ENCODE assay signal across 8 mouse cellular contexts in the genomic region with DNA sequence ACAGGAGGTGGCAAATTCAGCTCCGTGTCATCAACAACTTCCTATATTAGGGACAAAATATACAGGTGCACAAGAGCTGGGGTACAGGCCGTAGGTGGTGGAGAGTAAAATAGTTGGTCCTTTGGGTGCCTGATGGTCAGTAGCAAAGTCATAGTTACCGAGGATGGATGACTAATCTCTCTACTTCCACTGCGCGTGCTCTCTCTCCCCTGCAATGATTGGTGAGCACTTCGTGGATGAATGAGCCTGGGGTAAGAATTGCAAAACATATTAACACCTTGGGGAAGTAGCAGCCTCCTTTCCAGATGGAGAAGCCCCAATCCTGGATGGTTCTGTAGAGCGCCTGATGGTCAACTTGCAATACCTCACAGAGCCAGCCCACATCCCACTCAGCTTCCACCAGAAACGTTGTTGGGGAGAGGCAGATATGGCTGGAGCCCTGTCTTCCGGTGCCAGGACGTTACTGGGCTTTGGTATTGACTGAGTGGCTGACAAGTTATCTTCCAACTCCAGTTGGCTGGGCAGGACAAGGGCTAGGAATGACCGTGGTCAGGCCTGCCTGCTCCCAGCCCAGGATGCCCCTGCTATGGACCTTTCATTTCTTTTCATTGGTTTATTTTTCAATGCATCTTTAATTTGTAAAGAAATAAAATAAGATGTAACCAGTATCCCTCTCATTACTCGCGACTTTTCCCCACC. TPM values are rescaled to one million over a fixed set of nuclear protein-coding genes. Genes with fewer than 3 reads are reported as not detected.
DNase-seq lines count a peak whose midpoint lies in the region; ATAC-seq lines count a peak whose summit lies in the region.

No protein-coding gene starts in this region.

- WGBS in heart, embryonic 10.5 days = 47% methylated on average over 13 of the region's 13 CpGs
- 52% methylated on average over 13 of the region's 13 CpGs for WGBS in forebrain, embryonic 10.5 days
- 49% methylated on average over 13 of the region's 13 CpGs for WGBS in limb, embryonic 11.5 days
- WGBS in neural tube, embryonic 12.5 days = 50% methylated on average over 13 of the region's 13 CpGs

- H3K27ac ChIP-seq in heart, embryonic 10.5 days = peak overlapping the region; percentile 96
- H3K27ac ChIP-seq in forebrain, embryonic 10.5 days = peak overlapping the region; percentile 97
- peak overlapping the region; percentile 93 for H3K27ac ChIP-seq in limb, embryonic 11.5 days (replicated peaks; ENCODE audit: low read depth, low read length)
- 0 out of 2 replicates have a peak overlapping the region, but pooled peaks have one; percentile 91 for H3K27ac ChIP-seq in neural tube, embryonic 12.5 days

- peak overlapping the region; percentile 83 for H3K9ac ChIP-seq in limb, embryonic 11.5 days (ENCODE audit: low read length)
- H3K9ac ChIP-seq in neural tube, embryonic 12.5 days = peak overlapping the region; percentile 79

- peak overlapping the region; percentile 81 for H3K4me3 ChIP-seq in heart, embryonic 10.5 days
- H3K4me3 ChIP-seq in forebrain, embryonic 10.5 days = peak overlapping the region; percentile 95
- H3K4me3 ChIP-seq in limb, embryonic 11.5 days (ENCODE audit: low read depth, low read length) = peak overlapping the region; percentile 72
- peak overlapping the region; percentile 73 for H3K4me3 ChIP-seq in neural tube, embryonic 12.5 days

- H3K9me3 ChIP-seq in heart, embryonic 10.5 days = no peaks in the 10 kb centered on the region
- no peaks in the 10 kb centered on the region for H3K9me3 ChIP-seq in forebrain, embryonic 10.5 days
- H3K9me3 ChIP-seq in limb, embryonic 11.5 days (ENCODE audit: control insufficient read depth, low read length) = no peaks in the 10 kb centered on the region
- no peaks in the 10 kb centered on the region for H3K9me3 ChIP-seq in neural tube, embryonic 12.5 days

- H3K4me2 ChIP-seq in limb, embryonic 11.5 days (ENCODE audit: low read depth, severe bottlenecking) = peak overlapping the region; percentile 75
- H3K4me2 ChIP-seq in neural tube, embryonic 12.5 days (replicated peaks) = peak overlapping the region; percentile 82

- peaks cover 68% of the 10 kb centered on the region for H3K36me3 ChIP-seq in heart, embryonic 10.5 days
- peaks cover 70% of the 10 kb centered on the region for H3K36me3 ChIP-seq in forebrain, embryonic 10.5 days (replicated peaks)
- H3K36me3 ChIP-seq in limb, embryonic 11.5 days (ENCODE audit: control insufficient read depth, insufficient read depth, low read length) = peaks cover 17% of the 10 kb centered on the region; the same call in 1 of the 2 replicates
- H3K36me3 ChIP-seq in neural tube, embryonic 12.5 days = peaks cover 51% of the 10 kb centered on the region

- peak; percentile 37 for ATAC-seq in limb, embryonic 11.5 days (ENCODE audit: insufficient number of reproducible peaks, low FRiP score, low TSS enrichment, low read depth)
- ATAC-seq in neural tube, embryonic 12.5 days (ENCODE audit: low FRiP score, low read depth) = peak; percentile 5

- intact Hi-C loops in heart, postnatal 25 days (cut with DNase I) = no loop called here

- peaks cover 53% of the 10 kb centered on the region for H3K4me1 ChIP-seq in heart, embryonic 10.5 days
- H3K4me1 ChIP-seq in forebrain, embryonic 10.5 days = peaks cover 49% of the 10 kb centered on the region
- peaks cover 19% of the 10 kb centered on the region for H3K4me1 ChIP-seq in limb, embryonic 11.5 days (ENCODE audit: control insufficient read depth, insufficient read depth, low read length)
- peaks cover 36% of the 10 kb centered on the region for H3K4me1 ChIP-seq in neural tube, embryonic 12.5 days

- no peak for DNase-seq in heart, embryonic 10.5 days (ENCODE audit: low spot score)
- no peak for DNase-seq in heart, postnatal 25 days (ENCODE audit: low spot score)
- DNase-seq in CD4-positive helper T cell, adult 2 months (ENCODE audit: low read depth, low spot score) = peak; percentile 25
- DNase-seq in forebrain, embryonic 10.5 days (ENCODE audit: extremely low spot score, low spot score) = peak; percentile 32
- no peak for DNase-seq in limb, embryonic 11.5 days (ENCODE audit: low spot score)
- DNase-seq in urinary bladder, postnatal 25 days (ENCODE audit: low spot score) = no peak
- no peak for DNase-seq in cerebellum, adult 9-11 months

- H3K27me3 ChIP-seq in heart, embryonic 10.5 days (ENCODE audit: insufficient read depth, poor library complexity, severe bottlenecking) = no peaks in the 10 kb centered on the region
- no peaks in the 10 kb centered on the region for H3K27me3 ChIP-seq in forebrain, embryonic 10.5 days (ENCODE audit: poor library complexity, severe bottlenecking)
- H3K27me3 ChIP-seq in limb, embryonic 11.5 days (ENCODE audit: control insufficient read depth, insufficient read depth, low read length) = no peaks in the 10 kb centered on the region
- no peaks in the 10 kb centered on the region for H3K27me3 ChIP-seq in neural tube, embryonic 12.5 days (replicated peaks)

RNA-seq across cellular contexts. Expression of a gene that starts 0.4 kb away (rescaled TPM):
- polyA plus RNA-seq in heart, embryonic 10.5 days (2016; fragmentation: Nextera tagmentation; extraction: Ambion mirVana) = 18.4 and 19.5 TPM in 2 replicates
- 1 to 10 TPM; 6.0 to 7.4 TPM for total RNA-seq in heart, postnatal 25 days (2021)
- polyA plus RNA-seq in forebrain, embryonic 10.5 days (2016; fragmentation: Nextera tagmentation; extraction: Ambion mirVana) = 15.7 and 16.0 TPM in 2 replicates
- polyA plus RNA-seq in limb, embryonic 11.5 days (2014; fragmentation: Nextera tagmentation; extraction: Ambion mirVana) = 18.3 and 18.8 TPM in 2 replicates
- polyA plus RNA-seq in neural tube, embryonic 12.5 days (2016; fragmentation: Nextera tagmentation; extraction: Ambion mirVana) = 28.3 and 28.6 TPM in 2 replicates

RNA-seq across cellular contexts. Expression of a gene that starts 8.5 kb away (rescaled TPM):
- 224 and 232 TPM in 2 replicates for polyA plus RNA-seq in heart, embryonic 10.5 days (2016; fragmentation: Nextera tagmentation; extraction: Ambion mirVana)
- total RNA-seq in heart, postnatal 25 days (2021) = 100 to 1,000 TPM; 120 to 126 TPM
- 252 and 261 TPM in 2 replicates for polyA plus RNA-seq in forebrain, embryonic 10.5 days (2016; fragmentation: Nextera tagmentation; extraction: Ambion mirVana)
- polyA plus RNA-seq in limb, embryonic 11.5 days (2014; fragmentation: Nextera tagmentation; extraction: Ambion mirVana) = 254 and 255 TPM in 2 replicates
- 219 and 228 TPM in 2 replicates for polyA plus RNA-seq in neural tube, embryonic 12.5 days (2016; fragmentation: Nextera tagmentation; extraction: Ambion mirVana)

RNA-seq across cellular contexts. Expression of a gene that starts 13.0 kb away (rescaled TPM):
- 25.9 and 33.1 TPM in 2 replicates for polyA plus RNA-seq in heart, embryonic 10.5 days (2016; fragmentation: Nextera tagmentation; extraction: Ambion mirVana)
- total RNA-seq in heart, postnatal 25 days (2021) = 10 to 100 TPM; 46.6 to 47.6 TPM
- polyA plus RNA-seq in forebrain, embryonic 10.5 days (2016; fragmentation: Nextera tagmentation; extraction: Ambion mirVana) = 28.9 and 29.0 TPM in 2 replicates
- 27.2 and 28.0 TPM in 2 replicates for polyA plus RNA-seq in limb, embryonic 11.5 days (2014; fragmentation: Nextera tagmentation; extraction: Ambion mirVana)
- polyA plus RNA-seq in neural tube, embryonic 12.5 days (2016; fragmentation: Nextera tagmentation; extraction: Ambion mirVana) = 53.3 and 57.7 TPM in 2 replicates

RNA-seq across cellular contexts. Expression of a gene that starts 20.2 kb away (rescaled TPM):
- 101 and 113 TPM in 2 replicates for polyA plus RNA-seq in heart, embryonic 10.5 days (2016; fragmentation: Nextera tagmentation; extraction: Ambion mirVana)
- 100 to 1,000 TPM in 1 of 2 experiments, 10 to 100 TPM in 1; 96.8 to 107 TPM for total RNA-seq in heart, postnatal 25 days (2021)
- polyA plus RNA-seq in forebrain, embryonic 10.5 days (2016; fragmentation: Nextera tagmentation; extraction: Ambion mirVana) = 101 and 105 TPM in 2 replicates
- 81.7 and 95.0 TPM in 2 replicates for polyA plus RNA-seq in limb, embryonic 11.5 days (2014; fragmentation: Nextera tagmentation; extraction: Ambion mirVana)
- 90.8 and 99.7 TPM in 2 replicates for polyA plus RNA-seq in neural tube, embryonic 12.5 days (2016; fragmentation: Nextera tagmentation; extraction: Ambion mirVana)

RNA-seq across cellular contexts. Expression of a gene that starts 26.2 kb away (rescaled TPM):
- 87.0 and 172 TPM in 2 replicates for polyA plus RNA-seq in heart, embryonic 10.5 days (2016; fragmentation: Nextera tagmentation; extraction: Ambion mirVana)
- total RNA-seq in heart, postnatal 25 days (2021) = 100 to 1,000 TPM; 128 to 138 TPM
- polyA plus RNA-seq in forebrain, embryonic 10.5 days (2016; fragmentation: Nextera tagmentation; extraction: Ambion mirVana) = 0.22 and 0.25 TPM in 2 replicates
- polyA plus RNA-seq in limb, embryonic 11.5 days (2014; fragmentation: Nextera tagmentation; extraction: Ambion mirVana) = 4.5 and 4.8 TPM in 2 replicates
- polyA plus RNA-seq in neural tube, embryonic 12.5 days (2016; fragmentation: Nextera tagmentation; extraction: Ambion mirVana) = 3.5 and 5.1 TPM in 2 replicates

Comparison
In these comparisons a context has a peak if more than half of its experiments do, and no peak if none do; other contexts are left out.
1. DNase-seq: peak in CD4-positive helper T cell, adult 2 months (single experiment) and forebrain, embryonic 10.5 days (single experiment); none in heart, embryonic 10.5 days (single experiment), heart, postnatal 25 days (single experiment), limb, embryonic 11.5 days (single experiment), urinary bladder, postnatal 25 days (single experiment) and cerebellum, adult 9-11 months (single experiment).
2. Peak in every context shown above with its lines, with median percentiles within 50 percentile points of each other: H3K27ac ChIP-seq and H3K4me3 ChIP-seq.